In the genomic region with DNA sequence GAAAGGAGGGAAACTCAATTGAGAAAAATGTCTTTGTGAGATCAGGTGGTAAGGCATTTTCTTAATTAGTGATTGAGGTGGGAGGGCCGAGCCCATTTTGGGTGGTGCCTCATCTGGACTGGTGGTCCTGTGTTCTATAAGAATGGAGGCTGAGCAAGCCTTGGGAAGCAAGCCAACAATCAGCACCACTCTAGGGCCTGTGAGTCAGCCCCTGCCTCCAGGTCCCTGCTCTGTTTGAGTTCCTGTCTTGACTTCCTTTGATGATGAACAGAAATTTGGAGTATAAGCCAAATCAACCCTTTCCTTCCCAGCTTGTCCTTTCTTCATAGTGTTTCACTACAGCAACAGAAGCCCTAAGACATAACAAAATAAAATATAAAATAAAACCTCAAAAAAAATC, we compare ENCODE assay signal across 17 mouse cellular contexts.
"Had no signal": no experiment of that assay in that cellular context is flagged by ENCODE, and none has a peak within 500 bp of the region (broad histone marks: within the 10 kb centered on the region; RNA-seq: fewer than 3 reads in every experiment).

No protein-coding gene starts in this region.

- H3K27me3 ChIP-seq: limb, embryonic 12.5 days; limb, embryonic 15.5 days; midbrain, embryonic 12.5 days; midbrain, embryonic 15.5 days; neural tube, embryonic 12.5 days; neural tube, embryonic 15.5 days; stomach, embryonic 15.5 days had no signal

- H3K27ac ChIP-seq: kidney, postnatal 0 days; left cerebral cortex, adult 2 months; limb, embryonic 12.5 days; limb, embryonic 15.5 days; liver, embryonic 14.5 days; macrophage; midbrain, embryonic 12.5 days; midbrain, embryonic 15.5 days; neural tube, embryonic 12.5 days; neural tube, embryonic 15.5 days; stomach, embryonic 15.5 days had no signal

- H3K4me3 ChIP-seq: left cerebral cortex, adult 2 months; limb, embryonic 12.5 days; limb, embryonic 15.5 days; midbrain, embryonic 12.5 days; midbrain, embryonic 15.5 days; neural tube, embryonic 12.5 days; neural tube, embryonic 15.5 days; stomach, embryonic 15.5 days had no signal

- DNase-seq: layer of hippocampus, postnatal 36 days; liver, postnatal 0 days; right cerebral cortex, postnatal 14 days; right cerebral cortex, postnatal 4 days; spleen, adult 18-20 months had no signal

- H3K9ac ChIP-seq: limb, embryonic 12.5 days; limb, embryonic 15.5 days; liver, embryonic 14.5 days; liver, postnatal 0 days; lung, embryonic 14.5 days; midbrain, embryonic 12.5 days; midbrain, embryonic 15.5 days; neural tube, embryonic 12.5 days; neural tube, embryonic 15.5 days; stomach, embryonic 15.5 days had no signal

- H3K4me1 ChIP-seq: limb, embryonic 12.5 days; limb, embryonic 15.5 days; midbrain, embryonic 12.5 days; midbrain, embryonic 15.5 days; neural tube, embryonic 12.5 days; neural tube, embryonic 15.5 days; stomach, embryonic 15.5 days had no signal

- H3K9me3 ChIP-seq: limb, embryonic 12.5 days; limb, embryonic 15.5 days; midbrain, embryonic 12.5 days; midbrain, embryonic 15.5 days; neural tube, embryonic 12.5 days; neural tube, embryonic 15.5 days; stomach, embryonic 15.5 days had no signal

- H3K36me3 ChIP-seq: limb, embryonic 12.5 days; limb, embryonic 15.5 days; midbrain, embryonic 12.5 days; midbrain, embryonic 15.5 days; neural tube, embryonic 12.5 days; neural tube, embryonic 15.5 days; stomach, embryonic 15.5 days had no signal
